Mouse (Mus musculus): ENCODE measurements at regions not wholly inside any gene's neighbourhood (a gene's known extent, or its start where the extent isn't known, plus 50 kb on each side); places are given as distances from the start of the nearest gene placed in this dataset.

- DNase-seq, result peak; percentile 30
Measured at GRCm38 (mm10) chr7:145102692-145103091, 105.2 kb downstream of the 1810010D01Rik start.

- peak; percentile 62 to 77 for DNase-seq
Measured at GRCm38 (mm10) chr7:145102216-145102615, 105.7 kb downstream of the 1810010D01Rik start.

- no peak for DNase-seq
Measured at GRCm38 (mm10) chr7:145098335-145098734, 109.6 kb downstream of the 1810010D01Rik start.

- peak; percentile 43 to 58 for DNase-seq
Measured at GRCm38 (mm10) chr7:145094134-145094526, 113.8 kb downstream of the 1810010D01Rik start.

GRCm38 (mm10) chr7:145093417-145094133 is 114.3 kb downstream of the 1810010D01Rik start:
- peak; percentile 66 to 67 for DNase-seq

- DNase-seq, result no peak
Measured at GRCm38 (mm10) chr7:145092392-145093176, 115.3 kb downstream of the 1810010D01Rik start.

- no peak for DNase-seq
Measured at GRCm38 (mm10) chr7:145090849-145091248, 117.1 kb downstream of the 1810010D01Rik start.

GRCm38 (mm10) chr7:145089315-145089721 is 118.6 kb downstream of the 1810010D01Rik start:
- no peak for DNase-seq

GRCm38 (mm10) chr7:145088655-145089054 is 119.3 kb downstream of the 1810010D01Rik start:
- no peak for DNase-seq

- DNase-seq, result no peak
Measured at GRCm38 (mm10) chr7:145087790-145088189, 120.1 kb downstream of the 1810010D01Rik start.

- DNase-seq, result no peak
Measured at GRCm38 (mm10) chr7:145082917-145083752, 124.8 kb downstream of the 1810010D01Rik start.

- DNase-seq, result no peak
Measured at GRCm38 (mm10) chr7:145071996-145072790, 132.5 kb upstream of the Ccnd1 start.

- no peak for DNase-seq
Measured at GRCm38 (mm10) chr7:145071533-145071932, 131.8 kb upstream of the Ccnd1 start.

- DNase-seq, result no peak
Measured at GRCm38 (mm10) chr7:145067366-145067765, 127.6 kb upstream of the Ccnd1 start.

- DNase-seq, result no peak
Measured at GRCm38 (mm10) chr7:145056320-145056719, 116.6 kb upstream of the Ccnd1 start.

GRCm38 (mm10) chr7:145051616-145052015 is 111.9 kb upstream of the Ccnd1 start:
- DNase-seq, result no peak

- no peak for DNase-seq
Measured at GRCm38 (mm10) chr7:145050729-145051128, 111.0 kb upstream of the Ccnd1 start.

GRCm38 (mm10) chr7:145048481-145048877 is 108.8 kb upstream of the Ccnd1 start:
- DNase-seq, result no peak

- no peak for DNase-seq
Measured at GRCm38 (mm10) chr7:145047771-145048480, 108.2 kb upstream of the Ccnd1 start.

- no peak for DNase-seq
Measured at GRCm38 (mm10) chr7:145045230-145045629, 105.5 kb upstream of the Ccnd1 start.

- DNase-seq, result no peak
Measured at GRCm38 (mm10) chr7:145043455-145044149, 103.9 kb upstream of the Ccnd1 start.

Data from cerebellum, postnatal 14 days (tissue).